Mouse (Mus musculus): Measurements from ENCODE around the gene C1rl.
A peak's percentile ranks its signal among the peaks of the same experiment; 100 is the strongest.

GRCm38 (mm10) chr6:124448186-124448852 is 44.6 kb upstream of the C1rl start:
- TF ChIP-seq POLR2A (IDR thresholded peaks at IDR 0.05; ENCODE audit: extremely low read depth, insufficient read depth, low read length), result no peak
- TF ChIP-seq CTCF (IDR thresholded peaks at IDR 0.05; ENCODE audit: low read depth, low read length), result peak; percentile 30; the same call in 1 of the 2 replicates
